Mouse (Mus musculus) stomach, embryonic 15.5 days (tissue): ENCODE data around the gene Rassf2. TPM values are rescaled to one million over a fixed set of nuclear protein-coding genes. Genes with fewer than 3 reads are reported as not detected.
A peak's percentile ranks its signal among the peaks of the same experiment; 100 is the strongest.

ENCODE experiments used
- ATAC-seq: fragments of 200-750 bp; cut with Nextera tagmentation; 2 replicates; pipeline ENCODE4 v1.8.0; 2017; ENCODE audit warnings: low read depth, moderate number of reproducible peaks, moderate TSS enrichment; ENCODE audit not compliant: insufficient read depth, low FRiP score
- H3K27ac ChIP-seq: fragments of 300-500 bp; sonication (generic); 2 replicates; pipeline ENCODE4 v1.5.1; 2015; ENCODE audit warnings: mild to moderate bottlenecking, inconsistent platforms
- H3K27me3 ChIP-seq: fragments of 300-500 bp; sonication (generic); replicated peaks from 2 replicates; pipeline ENCODE4 v1.6.1; 2015; ENCODE audit warnings: inconsistent platforms
- H3K36me3 ChIP-seq: fragments of 300-500 bp; sonication (generic); 2 replicates; pipeline ENCODE4 v1.6.1; 2015; ENCODE audit warnings: inconsistent platforms
- H3K4me1 ChIP-seq: fragments of 300-500 bp; sonication (generic); 2 replicates; pipeline ENCODE4 v1.6.1; 2015; ENCODE audit warnings: inconsistent platforms
- H3K4me2 ChIP-seq: fragments of 300-500 bp; sonication (generic); 2 replicates; pipeline ENCODE4 v1.6.1; 2015; ENCODE audit warnings: mild to moderate bottlenecking, inconsistent platforms
- H3K4me3 ChIP-seq: fragments of 300-500 bp; sonication (generic); replicated peaks from 2 replicates; pipeline ENCODE4 v1.5.1; 2015; ENCODE audit warnings: inconsistent platforms
- H3K9ac ChIP-seq: fragments of 300-500 bp; sonication (generic); 2 replicates; pipeline ENCODE4 v1.6.1; 2015; ENCODE audit warnings: inconsistent platforms
- H3K9me3 ChIP-seq: fragments of 300-500 bp; sonication (generic); 2 replicates; pipeline ENCODE4 v1.6.1; 2016; ENCODE audit warnings: inconsistent platforms
- WGBS: fragments of 180-500 bp; shearing (Covaris S2); methylation state at CpG from one replicate; pipeline ENCODE4 v1.1.7; 2015; 5-methylcytosine and 5-hydroxymethylcytosine counted together
- polyA plus RNA-seq: library from polyadenylated mRNA; unstranded; fragments of >200 nt; fragmentation: Nextera tagmentation; extraction: Ambion mirVana; gene quantifications from 2 replicates; pipeline ENCODE4 v1.2.1, GENCODE M21; 2015

Gene Rassf2
- polyA plus RNA-seq, 1 experiment from 2014 or later = 10.9 TPM

GRCm38 (mm10) chr2:131976663-131977062 lies 53.4 kb downstream of the Rassf2 start:
- Histone ChIP-seq H3K4me2 (no peak overlapping the region), H3K36me3 (no peaks in the 10 kb centered on the region), H3K27me3 (no peaks in the 10 kb centered on the region), H3K27ac (no peak overlapping the region), H3K4me1 (no peaks in the 10 kb centered on the region), H3K9ac (no peak overlapping the region), H3K4me3 (no peak overlapping the region), H3K9me3 (no peaks in the 10 kb centered on the region)
- ATAC-seq = no peak
- WGBS = 73% methylated on average over 3 of the region's 3 CpGs

DNA sequence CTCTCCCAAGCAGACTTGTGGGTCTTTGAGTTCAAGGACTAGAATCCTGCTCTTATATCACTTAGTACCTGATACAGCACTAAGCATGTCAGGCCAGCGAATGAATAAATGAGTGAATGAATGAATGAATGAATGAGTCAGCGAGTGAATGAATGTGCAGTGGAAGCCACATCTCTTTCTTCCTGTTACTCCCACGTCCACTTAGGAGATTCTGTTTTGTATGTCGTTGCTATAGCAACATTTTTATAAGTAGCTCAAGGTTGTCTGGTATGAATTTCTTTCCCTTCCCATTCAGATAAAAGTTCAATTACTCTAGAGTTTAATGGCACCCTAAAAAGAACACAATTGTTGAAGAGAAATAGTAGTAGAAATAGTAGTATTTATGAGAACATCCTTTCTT lies 59.0 kb downstream of the Rassf2 start:
- Histone ChIP-seq H3K27me3 (no peaks in the 10 kb centered on the region), H3K9ac (no peak overlapping the region), H3K36me3 (no peaks in the 10 kb centered on the region), H3K4me2 (no peak overlapping the region), H3K27ac (no peak overlapping the region), H3K9me3 (no peaks in the 10 kb centered on the region), H3K4me3 (no peak overlapping the region), H3K4me1 (no peaks in the 10 kb centered on the region)
- WGBS = 73% methylated on average over 4 of the region's 4 CpGs
- ATAC-seq = no peak

DNA sequence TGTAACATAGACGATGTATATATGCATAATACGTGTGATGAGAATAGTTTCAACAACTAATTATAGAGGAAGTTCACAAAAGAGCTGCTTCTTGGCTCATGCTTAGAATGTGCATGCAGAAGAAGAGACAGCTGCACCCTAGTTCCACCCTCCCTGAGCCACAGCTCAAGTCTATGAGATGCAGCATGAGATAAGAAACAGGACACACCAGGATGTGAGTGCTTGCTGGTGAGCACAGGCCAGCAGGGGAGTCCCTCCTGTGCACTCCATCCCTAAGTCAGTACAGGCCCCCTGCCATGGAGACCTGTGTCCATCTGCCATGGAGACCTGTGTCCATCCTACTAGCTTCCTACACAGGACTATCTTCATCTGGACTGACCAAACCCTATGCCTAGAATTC lies 59.5 kb downstream of the Rassf2 start:
- Histone ChIP-seq H3K27me3 (no peaks in the 10 kb centered on the region), H3K4me1 (no peaks in the 10 kb centered on the region), H3K4me3 (no peak overlapping the region), H3K27ac (no peak overlapping the region), H3K9me3 (no peaks in the 10 kb centered on the region), H3K4me2 (no peak overlapping the region), H3K36me3 (no peaks in the 10 kb centered on the region), H3K9ac (no peak overlapping the region)
- 87% methylated on average over 2 of the region's 2 CpGs for WGBS
- no peak for ATAC-seq

DNA sequence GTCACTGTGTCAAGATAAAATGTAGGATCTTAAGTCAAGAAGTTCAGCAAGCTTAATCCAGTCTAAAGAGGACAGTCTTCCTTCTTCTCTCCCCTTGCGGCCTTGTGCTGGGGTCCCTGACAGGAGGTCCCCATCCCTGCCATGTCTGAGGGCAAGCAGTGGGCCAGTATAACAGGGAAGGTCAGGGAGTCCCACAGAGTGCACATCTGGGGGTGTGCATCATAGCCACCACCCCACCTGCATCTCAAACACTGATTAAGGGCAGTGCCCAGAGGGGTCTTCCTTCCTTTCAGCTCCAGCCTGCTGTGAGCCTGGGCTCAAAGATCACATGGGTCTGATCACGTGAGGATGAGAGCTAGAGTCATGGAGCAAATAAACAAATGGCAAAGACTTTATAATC lies 68.4 kb downstream of the Rassf2 start:
- Histone ChIP-seq H3K4me2 (no peak overlapping the region), H3K4me1 (no peaks in the 10 kb centered on the region), H3K27ac (no peak overlapping the region), H3K27me3 (0 out of 2 replicates have a peak, but pooled peaks cover 2% of the 10 kb centered on the region), H3K36me3 (no peaks in the 10 kb centered on the region), H3K4me3 (no peak overlapping the region), H3K9me3 (no peaks in the 10 kb centered on the region), H3K9ac (no peak overlapping the region)
- WGBS = 57% methylated on average over 2 of the region's 2 CpGs
- ATAC-seq = no peak

DNA sequence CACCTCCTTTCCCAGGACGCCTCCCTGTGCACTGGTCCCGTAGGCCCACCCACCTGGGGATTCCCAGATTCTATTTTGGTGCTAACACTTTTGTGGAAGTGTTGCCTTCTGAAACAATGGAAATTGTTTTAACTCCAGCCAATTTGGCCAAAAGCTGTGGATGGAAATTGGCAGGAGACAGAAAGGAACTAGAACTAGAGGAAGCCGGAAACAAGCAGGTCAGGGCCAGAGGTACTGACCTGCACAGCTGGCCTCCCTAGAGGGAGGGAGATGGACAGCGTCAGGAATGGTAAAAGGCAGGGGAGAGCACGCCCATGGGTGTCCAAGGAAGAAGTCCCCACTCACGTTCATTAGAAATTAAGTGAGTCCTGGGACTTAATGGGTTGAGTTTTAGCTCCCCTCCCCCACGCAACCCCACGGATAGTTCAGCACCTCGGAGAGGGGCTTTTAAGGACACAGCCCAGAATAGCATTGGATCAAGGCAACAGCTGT lies 72.3 kb downstream of the Rassf2 start:
- Histone ChIP-seq H3K9me3 (no peaks in the 10 kb centered on the region), H3K4me1 (peaks cover 8% of the 10 kb centered on the region; the same call in 1 of the 2 replicates), H3K36me3 (no peaks in the 10 kb centered on the region), H3K27ac (no peak overlapping the region), H3K4me3 (no peak overlapping the region), H3K9ac (no peak overlapping the region), H3K27me3 (peaks cover 18% of the 10 kb centered on the region), H3K4me2 (no peak overlapping the region)
- WGBS = 45% methylated on average over 9 of the region's 9 CpGs
- ATAC-seq = no peak

GRCm38 (mm10) chr2:131956336-131957256 lies 73.5 kb downstream of the Rassf2 start:
- Histone ChIP-seq H3K9me3 (no peaks in the 10 kb centered on the region), H3K27me3 (peaks cover 29% of the 10 kb centered on the region), H3K4me2 (no peak overlapping the region), H3K9ac (no peak overlapping the region), H3K4me3 (no peak overlapping the region), H3K4me1 (peaks cover 9% of the 10 kb centered on the region; the same call in 1 of the 2 replicates), H3K27ac (no peak overlapping the region), H3K36me3 (no peaks in the 10 kb centered on the region)
- 79% methylated on average over 7 of the region's 7 CpGs for WGBS
- no peak for ATAC-seq

DNA sequence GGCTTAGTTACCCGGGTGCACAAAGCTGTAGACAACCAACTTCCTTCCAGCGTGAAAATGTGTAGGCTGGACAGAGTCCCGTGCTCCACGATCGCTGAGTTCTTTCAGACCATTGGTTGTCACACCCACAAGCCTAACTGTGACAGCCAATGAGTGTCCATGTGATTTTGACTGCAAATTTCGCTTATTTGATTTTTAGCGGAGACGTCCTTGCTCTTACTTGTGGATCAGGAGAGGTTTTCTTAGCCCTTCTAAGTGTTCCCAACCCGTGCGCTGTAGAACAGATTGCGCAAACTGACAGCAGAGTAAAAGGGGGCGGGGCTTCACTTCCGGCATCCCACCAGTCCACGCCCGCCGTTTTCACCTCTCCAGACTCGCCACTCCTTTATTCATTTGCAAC lies 74.8 kb downstream of the Rassf2 start:
- H3K9me3 ChIP-seq = no peaks in the 10 kb centered on the region
- H3K4me2 ChIP-seq = peak overlapping the region; percentile 56
- 2% methylated on average over 17 of the region's 17 CpGs for WGBS
- peaks cover 31% of the 10 kb centered on the region for H3K27me3 ChIP-seq
- peaks cover 9% of the 10 kb centered on the region; the same call in 1 of the 2 replicates for H3K4me1 ChIP-seq
- no peaks in the 10 kb centered on the region for H3K36me3 ChIP-seq
- peak overlapping the region; percentile 35 for H3K4me3 ChIP-seq
- ATAC-seq = peak; percentile 40
- no peak overlapping the region for H3K9ac ChIP-seq
- H3K27ac ChIP-seq = no peak overlapping the region

- 57% methylated on average over 9 of the region's 9 CpGs for WGBS
- H3K9me3 ChIP-seq = no peaks in the 10 kb centered on the region
- H3K27me3 ChIP-seq = peaks cover 31% of the 10 kb centered on the region
- no peak overlapping the region for H3K9ac ChIP-seq
- H3K4me2 ChIP-seq = peak overlapping the region; percentile 56
- ATAC-seq = peak; percentile 48; the same call in 1 of the 2 replicates
- H3K4me1 ChIP-seq = peaks cover 9% of the 10 kb centered on the region; the same call in 1 of the 2 replicates
- peak overlapping the region; percentile 35 for H3K4me3 ChIP-seq
- H3K27ac ChIP-seq = no peak overlapping the region
- no peaks in the 10 kb centered on the region for H3K36me3 ChIP-seq
Observed at GRCm38 (mm10) chr2:131954835-131955234, 75.2 kb downstream of the Rassf2 start.

DNA sequence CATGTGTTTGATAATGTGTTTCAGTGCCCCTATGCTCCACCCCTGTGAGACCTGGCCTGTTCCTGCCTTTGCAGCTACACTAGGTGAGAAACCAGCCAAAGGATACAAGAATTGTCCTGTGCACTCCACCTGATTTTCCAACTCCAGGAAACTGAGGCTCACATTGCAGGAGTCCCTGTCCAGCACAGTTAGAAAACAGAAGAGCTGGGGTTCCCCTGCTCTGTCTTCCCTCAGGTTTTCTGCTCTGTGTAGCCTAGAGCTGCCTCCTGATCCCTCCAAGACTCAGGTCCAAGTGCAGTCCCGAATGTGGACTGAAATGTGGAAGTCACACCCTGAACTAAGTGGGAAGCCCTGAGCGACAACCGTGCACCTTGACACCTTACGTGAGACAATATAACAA lies 76.3 kb downstream of the Rassf2 start:
- Histone ChIP-seq H3K36me3 (no peaks in the 10 kb centered on the region), H3K9ac (no peak overlapping the region), H3K4me3 (peak overlapping the region; percentile 17; the same call in 1 of the 2 replicates)

GRCm38 (mm10) chr2:131952961-131953538 lies 77.0 kb downstream of the Rassf2 start:
- H3K9ac ChIP-seq = no peak overlapping the region
- no peak overlapping the region for H3K27ac ChIP-seq
- ATAC-seq = no peak
- H3K4me3 ChIP-seq = peak overlapping the region; percentile 17
- 13% methylated on average over 29 of the region's 29 CpGs for WGBS
- no peaks in the 10 kb centered on the region for H3K36me3 ChIP-seq
- no peaks in the 10 kb centered on the region for H3K9me3 ChIP-seq
- H3K4me2 ChIP-seq = peak overlapping the region; percentile 40
- peaks cover 9% of the 10 kb centered on the region; the same call in 1 of the 2 replicates for H3K4me1 ChIP-seq
- peaks cover 31% of the 10 kb centered on the region for H3K27me3 ChIP-seq

More for the DNA sequence above, 76.3 kb downstream of the Rassf2 start:
- Histone ChIP-seq H3K27me3 (peaks cover 31% of the 10 kb centered on the region), H3K4me2 (peak overlapping the region; percentile 40; the same call in 1 of the 2 replicates), H3K4me1 (peaks cover 9% of the 10 kb centered on the region; the same call in 1 of the 2 replicates), H3K9me3 (no peaks in the 10 kb centered on the region), H3K27ac (no peak overlapping the region)
- no peak for ATAC-seq
- WGBS = 83% methylated on average over 4 of the region's 4 CpGs

GRCm38 (mm10) chr2:131952456-131952855 lies 77.6 kb downstream of the Rassf2 start:
- H3K27me3 ChIP-seq = peaks cover 31% of the 10 kb centered on the region
- no peak for ATAC-seq
- 45% methylated on average over 2 of the region's 2 CpGs for WGBS
- H3K4me2 ChIP-seq = no peak overlapping the region; the same call in 1 of the 2 replicates
- H3K27ac ChIP-seq = no peak overlapping the region; the same call in 1 of the 2 replicates
- no peaks in the 10 kb centered on the region for H3K36me3 ChIP-seq
- no peak overlapping the region; the same call in 1 of the 2 replicates for H3K4me3 ChIP-seq
- no peak overlapping the region for H3K9ac ChIP-seq
- peaks cover 9% of the 10 kb centered on the region; the same call in 1 of the 2 replicates for H3K4me1 ChIP-seq
- no peaks in the 10 kb centered on the region for H3K9me3 ChIP-seq
